Mouse (Mus musculus): ENCODE results near the gene Pcnt.
A peak's percentile ranks its signal among the peaks of the same experiment; 100 is the strongest.

The Pcnt gene

GRCm38 (mm10) chr10:76408520-76408919 lies 34.1 kb downstream of the Pcnt start:
- no peak for DNase-seq (ENCODE audit: low spot score)

- DNase-seq (ENCODE audit: low spot score): no peak
These were observed 50.0 kb downstream of the Pcnt start for GRCm38 (mm10) chr10:76392596-76392995.

GRCm38 (mm10) chr10:76391786-76392185 lies 50.8 kb downstream of the Pcnt start:
- DNase-seq (ENCODE audit: low spot score): no peak

- no peak for DNase-seq (ENCODE audit: low spot score)
These were observed 51.4 kb downstream of the Pcnt start for GRCm38 (mm10) chr10:76391166-76391565.

- DNase-seq (ENCODE audit: low spot score): no peak
These were observed 67.6 kb downstream of the Pcnt start for GRCm38 (mm10) chr10:76374981-76375380.

GRCm38 (mm10) chr10:76371736-76372135 lies 70.8 kb downstream of the Pcnt start:
- DNase-seq (ENCODE audit: low spot score): no peak

GRCm38 (mm10) chr10:76368766-76369165 lies 73.8 kb downstream of the Pcnt start:
- no peak for DNase-seq (ENCODE audit: low spot score)

GRCm38 (mm10) chr10:76363233-76363632 lies 79.4 kb downstream of the Pcnt start:
- DNase-seq (ENCODE audit: low spot score): no peak

GRCm38 (mm10) chr10:76358468-76358867 lies 84.1 kb downstream of the Pcnt start:
- DNase-seq (ENCODE audit: low spot score): no peak

GRCm38 (mm10) chr10:76357286-76357875 lies 85.2 kb downstream of the Pcnt start:
- DNase-seq (ENCODE audit: low spot score): no peak

- no peak for DNase-seq (ENCODE audit: low spot score)
These were observed 87.6 kb downstream of the Pcnt start for GRCm38 (mm10) chr10:76354974-76355373.

- no peak for DNase-seq (ENCODE audit: low spot score)
These were observed 88.6 kb downstream of the Pcnt start for GRCm38 (mm10) chr10:76353986-76354385.

- no peak for DNase-seq (ENCODE audit: low spot score)
These were observed 90.6 kb downstream of the Pcnt start for GRCm38 (mm10) chr10:76351953-76352352.

GRCm38 (mm10) chr10:76346589-76346988 lies 96.0 kb downstream of the Pcnt start:
- no peak for DNase-seq (ENCODE audit: low spot score)

- no peak for DNase-seq (ENCODE audit: low spot score)
These were observed 96.5 kb downstream of the Pcnt start for GRCm38 (mm10) chr10:76346043-76346491.

GRCm38 (mm10) chr10:76345540-76345902 lies 97.1 kb downstream of the Pcnt start:
- no peak for DNase-seq (ENCODE audit: low spot score)

- DNase-seq (ENCODE audit: low spot score): peak; percentile 91
These were observed 97.7 kb downstream of the Pcnt start, which contains the start of gene Dip2a for GRCm38 (mm10) chr10:76344711-76345539. Gene Dip2a, minus strand, starts transcription at chr10:76345291.

GRCm38 (mm10) chr10:76334350-76334749 lies 108.2 kb downstream of the Pcnt start:
- DNase-seq (ENCODE audit: low spot score): no peak

- DNase-seq (ENCODE audit: low spot score): no peak
These were observed 110.5 kb downstream of the Pcnt start for GRCm38 (mm10) chr10:76332040-76332439.

- no peak for DNase-seq (ENCODE audit: low spot score)
These were observed 113.5 kb downstream of the Pcnt start for GRCm38 (mm10) chr10:76329093-76329492.

GRCm38 (mm10) chr10:76328574-76328973 lies 114.0 kb downstream of the Pcnt start:
- no peak for DNase-seq (ENCODE audit: low spot score)

- DNase-seq (ENCODE audit: low spot score): no peak
These were observed 116.1 kb downstream of the Pcnt start for GRCm38 (mm10) chr10:76326304-76327006.

- peak; percentile 44 for DNase-seq (ENCODE audit: low spot score)
These were observed 125.0 kb downstream of the Pcnt start for GRCm38 (mm10) chr10:76317623-76318022.

Measured in left cerebral cortex, adult 11 months (tissue).